Mouse (Mus musculus) heart, adult 2 months (tissue): Measurements from ENCODE around the gene Ccdc88b. TPM values are rescaled to one million over a fixed set of nuclear protein-coding genes. Genes with fewer than 3 reads are reported as not detected.

ENCODE experiments used
- DNase-seq, 2 experiments: peaks; one replicate each; pipeline ENCODE4 v3.0.0; 2021
- H3K27ac ChIP-seq: fragments of 200-600 bp; 2 replicates; pipeline ENCODE4 v1.8.1; 2022
- H3K27me3 ChIP-seq: fragments of 200-500 bp; 2 replicates; pipeline ENCODE4 v1.6.1; 2012; ENCODE audit warnings: mild to moderate bottlenecking, low read length, inconsistent platforms, mixed read lengths; ENCODE audit not compliant: control insufficient read depth, insufficient read depth
- H3K36me3 ChIP-seq: fragments of 200-500 bp; 2 replicates; pipeline ENCODE4 v1.6.1; 2012; ENCODE audit warnings: low read length, inconsistent platforms; ENCODE audit not compliant: control insufficient read depth, insufficient read depth
- H3K4me1 ChIP-seq: fragments of 200-500 bp; 2 replicates; pipeline ENCODE4 v1.6.1; 2011; ENCODE audit warnings: low read length; ENCODE audit not compliant: control insufficient read depth, insufficient read depth
- H3K4me3 ChIP-seq: fragments of 200-600 bp; 2 replicates; pipeline ENCODE4 v1.8.1; 2022
- H3K79me2 ChIP-seq: fragments of 200-500 bp; replicated peaks from 2 replicates; pipeline ENCODE4 v1.6.1; 2012; ENCODE audit warnings: mild to moderate bottlenecking, inconsistent platforms, low read length, moderate library complexity, mixed read lengths; ENCODE audit not compliant: control insufficient read depth, insufficient read depth
- H3K9ac ChIP-seq: fragments of 200-500 bp; 2 replicates; pipeline ENCODE4 v1.6.1; 2012; ENCODE audit warnings: low read depth, mild to moderate bottlenecking, control low read depth, inconsistent platforms, low read length, mixed read lengths
- CTCF ChIP-seq: fragments of 200-600 bp; IDR thresholded peaks from 2 replicates; pipeline ENCODE4 v1.8.1; 2022; ENCODE audit warnings: antibody characterized with exemption, mild to moderate bottlenecking, moderate library complexity
- EP300 ChIP-seq: fragments of 200-500 bp; IDR thresholded peaks from 2 replicates; pipeline ENCODE4 v1.6.1; 2011; ENCODE audit warnings: low read depth, low read length, control low read depth; ENCODE audit not compliant: insufficient read depth
- POLR2A ChIP-seq: fragments of 200-500 bp; IDR thresholded peaks from 2 replicates; pipeline ENCODE4 v1.6.1; 2011; ENCODE audit warnings: mild to moderate bottlenecking, low read depth, low read length, control low read depth; ENCODE audit not compliant: insufficient read depth
- WGBS: fragments of 180-500 bp; shearing (Covaris S2); methylation state at CpG from one replicate; pipeline ENCODE4 v1.1.7; 2018; 5-methylcytosine and 5-hydroxymethylcytosine counted together
- intact Hi-C: fragments of 180-260 bp; cut with DNase I; formaldehyde crosslinking; loops from one replicate; pipeline ENCODE4 v1.15.1; 2025
- polyA plus RNA-seq: library from polyadenylated mRNA; depleted of rRNA; stranded (reverse); fragments of >200 nt; gene quantifications from 2 replicates; pipeline ENCODE4 v1.2.3, GENCODE M21; 2012
- total RNA-seq, 2 experiments: library from RNA; stranded (reverse); gene quantifications; 2 replicates each; pipeline ENCODE4 v1.2.3; 2021

Ccdc88b gene
- total and polyA plus RNA-seq, 3 experiments = 0.86 to 1.8 (median 1.0) TPM

DNA sequence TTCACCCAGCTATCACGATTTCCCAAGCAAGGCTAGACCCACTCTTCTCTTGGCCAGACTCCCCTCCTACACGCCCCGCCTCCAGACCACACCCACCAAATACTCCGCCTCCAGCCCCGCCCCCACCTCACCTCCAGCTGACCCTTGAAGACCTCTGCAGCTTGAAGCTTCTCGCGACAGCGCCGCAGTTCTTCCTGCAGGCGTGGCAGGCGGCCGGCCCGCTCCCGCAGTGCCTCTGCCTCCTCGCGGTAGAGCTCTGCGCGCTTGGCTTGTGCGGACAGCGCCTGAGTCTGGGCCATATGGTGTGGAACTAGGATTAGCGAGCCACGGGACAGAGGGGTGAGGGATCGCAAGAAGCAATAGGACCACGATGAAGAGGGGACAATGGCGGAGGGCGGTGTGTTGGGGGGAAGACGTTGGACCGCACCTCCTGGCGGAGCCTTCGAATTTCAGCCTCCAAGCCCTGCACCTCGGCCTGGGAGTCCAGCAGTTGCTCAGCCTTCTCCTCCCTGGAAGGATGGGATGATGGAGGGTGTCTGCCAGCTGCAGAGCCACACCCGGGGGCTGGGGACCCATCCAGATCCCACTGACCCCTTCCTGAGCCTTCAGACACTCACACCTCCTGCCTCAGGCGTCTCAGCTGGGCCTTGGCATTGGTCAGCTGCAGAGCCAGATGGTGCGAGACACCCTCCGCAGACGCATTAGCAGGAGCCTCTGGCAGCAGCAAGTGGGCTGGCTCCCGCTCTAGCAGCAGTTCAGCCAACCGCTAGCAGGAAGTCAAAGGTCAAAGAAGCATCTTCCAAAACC lies 2.6 kb downstream of the Ccdc88b start:
- Histone ChIP-seq H3K27me3 (no peaks in the 10 kb centered on the region), H3K9ac (peak overlapping the region; percentile 46), H3K4me1 (0 out of 2 replicates have a peak, but pooled peaks cover 2% of the 10 kb centered on the region), H3K27ac (no peak overlapping the region), H3K36me3 (no peaks in the 10 kb centered on the region), H3K79me2 (no peaks in the 10 kb centered on the region), H3K4me3 (peak overlapping the region; percentile 18; the same call in 1 of the 2 replicates)
- peak in 1 of 2 experiments; percentile 34 for DNase-seq
- TF ChIP-seq EP300 = no peak
- no peak for TF ChIP-seq CTCF
- TF ChIP-seq POLR2A = no peak
- 18% methylated on average over 38 of the region's 38 CpGs for WGBS
- intact Hi-C loops = no loop called here

DNA sequence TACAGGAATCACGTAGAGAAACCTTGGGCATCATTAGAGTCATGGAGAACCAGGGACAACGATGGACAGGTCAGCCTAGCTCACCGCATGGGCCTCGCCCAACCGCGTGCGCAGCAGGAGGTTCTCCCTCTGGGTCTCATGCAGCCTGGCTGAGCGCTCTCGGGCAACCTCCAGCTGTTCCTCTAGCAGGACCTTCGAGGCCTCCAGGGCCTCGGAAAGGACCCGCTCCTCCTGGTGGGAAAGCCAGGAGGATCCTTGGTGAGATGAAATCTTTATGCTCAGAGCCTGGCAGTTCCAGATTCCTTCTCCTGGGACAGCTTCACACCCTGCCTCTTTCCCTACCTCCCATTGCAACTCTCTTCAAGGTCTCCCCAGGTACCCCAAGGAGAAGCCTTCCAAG lies 3.4 kb downstream of the Ccdc88b start:
- H3K4me1 ChIP-seq = 0 out of 2 replicates have a peak, but pooled peaks cover 2% of the 10 kb centered on the region
- H3K79me2 ChIP-seq = no peaks in the 10 kb centered on the region
- no peak for DNase-seq
- H3K4me3 ChIP-seq = no peak overlapping the region
- H3K27ac ChIP-seq = no peak overlapping the region
- intact Hi-C loops = no loop called here
- H3K27me3 ChIP-seq = no peaks in the 10 kb centered on the region
- no peak overlapping the region for H3K9ac ChIP-seq
- no peaks in the 10 kb centered on the region for H3K36me3 ChIP-seq
- 91% methylated on average over 12 of the region's 12 CpGs for WGBS
- TF ChIP-seq EP300 = no peak
- TF ChIP-seq POLR2A = no peak
- no peak for TF ChIP-seq CTCF

DNA sequence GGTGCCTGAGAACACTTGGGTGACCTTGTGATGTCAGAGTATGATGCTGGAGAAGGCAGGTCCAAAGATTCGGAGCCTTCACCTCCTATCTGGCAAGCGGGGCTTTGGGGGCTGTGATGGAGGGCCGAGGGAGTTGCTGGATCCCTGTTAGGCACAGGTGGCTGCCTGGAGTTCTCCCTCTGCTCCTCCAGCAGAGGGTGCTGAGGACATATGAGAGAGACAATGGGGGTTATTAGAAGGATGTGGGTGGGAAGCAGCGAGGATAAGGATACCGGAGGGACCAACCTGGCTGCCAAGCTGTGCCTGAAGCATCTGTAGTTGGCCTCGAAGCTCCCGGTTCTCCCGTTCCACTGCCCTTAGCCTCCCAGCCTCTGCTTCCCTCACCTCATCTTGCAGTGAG lies 4.1 kb downstream of the Ccdc88b start:
- Histone ChIP-seq H3K9ac (no peak overlapping the region), H3K27me3 (no peaks in the 10 kb centered on the region; the same call in 1 of the 2 replicates), H3K4me1 (0 out of 2 replicates have a peak, but pooled peaks cover 2% of the 10 kb centered on the region), H3K36me3 (no peaks in the 10 kb centered on the region), H3K4me3 (no peak overlapping the region), H3K79me2 (no peaks in the 10 kb centered on the region), H3K27ac (no peak overlapping the region)
- no peak for TF ChIP-seq EP300
- peak; percentile 40 for TF ChIP-seq CTCF
- no peak for DNase-seq
- WGBS = 59% methylated on average over 8 of the region's 8 CpGs
- intact Hi-C loops = no loop called here

DNA sequence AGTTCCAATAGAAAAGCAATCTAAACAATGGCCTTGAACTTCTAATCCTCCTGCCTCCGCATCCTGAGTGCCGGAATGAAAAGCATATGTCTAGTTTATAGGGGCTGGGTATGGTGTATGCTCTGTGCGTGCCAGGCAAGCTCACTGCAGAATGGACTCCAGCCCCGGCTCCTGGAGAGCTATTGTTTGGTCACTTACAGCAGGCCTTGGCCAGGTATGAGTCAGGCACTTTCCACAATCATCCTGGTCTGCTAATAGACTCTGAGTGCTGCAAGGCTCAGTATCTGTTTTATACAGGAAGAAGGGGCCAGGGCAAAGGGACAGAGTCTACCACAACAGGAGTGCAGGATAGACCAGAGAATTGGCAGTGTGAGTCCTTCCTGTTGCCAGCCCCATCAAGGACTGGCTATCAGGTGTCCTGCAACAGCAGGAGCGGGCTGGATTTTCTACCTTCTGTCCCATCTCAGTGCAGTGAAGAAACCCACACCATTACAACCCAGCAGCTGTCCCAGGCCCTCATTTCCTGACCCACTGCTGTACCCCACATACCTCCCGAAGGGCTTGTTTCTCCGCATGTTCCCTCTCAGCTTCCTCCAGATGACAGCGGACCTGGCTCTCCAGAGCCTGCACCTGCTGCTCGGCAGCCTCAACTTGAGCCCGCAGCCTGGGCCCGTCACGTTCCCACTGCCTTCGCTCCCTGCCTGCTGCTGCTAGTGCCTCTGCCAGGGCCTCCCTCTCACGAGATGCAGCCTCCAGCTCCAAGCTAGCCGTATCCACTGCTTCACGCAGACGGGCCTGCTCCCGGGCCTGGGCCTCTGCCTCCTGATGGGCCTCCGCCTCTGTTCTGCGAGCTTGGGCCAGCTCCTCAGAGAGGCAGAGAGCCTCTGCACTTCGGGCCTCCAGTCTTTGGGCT lies 5.4 kb downstream of the Ccdc88b start:
- WGBS = 90% methylated on average over 21 of the region's 21 CpGs
- intact Hi-C loops = no loop called here
- Histone ChIP-seq H3K9ac (no peak overlapping the region), H3K4me1 (peaks cover 2% of the 10 kb centered on the region; the same call in 1 of the 2 replicates), H3K4me3 (no peak overlapping the region), H3K79me2 (no peaks in the 10 kb centered on the region), H3K27me3 (peaks cover 8% of the 10 kb centered on the region), H3K27ac (no peak overlapping the region), H3K36me3 (no peaks in the 10 kb centered on the region)
- TF ChIP-seq POLR2A (no peak), CTCF (no peak), EP300 (no peak)
- DNase-seq = no peak

DNA sequence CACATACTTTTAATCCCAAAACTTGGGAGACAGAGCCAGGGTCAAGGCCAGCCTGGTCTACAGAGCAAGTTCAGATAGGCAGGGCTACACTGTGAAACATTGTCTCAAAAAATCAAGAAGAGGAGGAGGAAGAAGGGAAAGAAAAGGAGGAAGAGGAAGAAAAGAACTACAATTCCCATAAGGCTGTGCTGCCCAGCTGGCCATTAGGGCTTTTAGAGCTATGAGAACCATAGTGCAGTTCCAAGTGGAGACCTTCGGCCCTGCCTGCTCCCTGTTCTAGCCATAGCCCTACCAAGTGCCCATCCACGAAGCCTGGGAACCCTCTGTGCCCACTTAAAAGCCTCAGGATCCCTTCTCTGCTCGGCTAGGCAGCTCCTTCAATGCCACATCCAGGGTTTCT lies 6.5 kb downstream of the Ccdc88b start:
- Histone ChIP-seq H3K27me3 (peaks cover 10% of the 10 kb centered on the region), H3K79me2 (no peaks in the 10 kb centered on the region), H3K9ac (no peak overlapping the region), H3K4me1 (peaks cover 2% of the 10 kb centered on the region; the same call in 1 of the 2 replicates), H3K4me3 (no peak overlapping the region), H3K27ac (no peak overlapping the region), H3K36me3 (no peaks in the 10 kb centered on the region)
- no peak for DNase-seq
- 77% methylated on average over 3 of the region's 3 CpGs for WGBS
- TF ChIP-seq CTCF (no peak), POLR2A (no peak), EP300 (no peak)
- intact Hi-C loops = no loop called here
